Mouse (Mus musculus): Measurements from ENCODE around the gene Tbc1d10a.

GRCm38 (mm10) chr11:4203705-4204074 is 17.1 kb downstream of the Tbc1d10a start:
- TF ChIP-seq POLR2A (IDR thresholded peaks at IDR 0.05; ENCODE audit: borderline replicate concordance, low read depth, low read length) (no peak), CTCF (IDR thresholded peaks at IDR 0.05; ENCODE audit: low read depth, low read length) (no peak)

Measured in bone marrow macrophage, adult 2 months (primary cell).